Mouse (Mus musculus): ENCODE data around the gene Gm20696. TPM values are rescaled to one million over a fixed set of nuclear protein-coding genes. Genes with fewer than 3 reads are reported as not detected.

Gene Gm20696
- total RNA-seq (2012; rRNA removed) = 0.58 and 0.74 TPM in 2 replicates

DNA sequence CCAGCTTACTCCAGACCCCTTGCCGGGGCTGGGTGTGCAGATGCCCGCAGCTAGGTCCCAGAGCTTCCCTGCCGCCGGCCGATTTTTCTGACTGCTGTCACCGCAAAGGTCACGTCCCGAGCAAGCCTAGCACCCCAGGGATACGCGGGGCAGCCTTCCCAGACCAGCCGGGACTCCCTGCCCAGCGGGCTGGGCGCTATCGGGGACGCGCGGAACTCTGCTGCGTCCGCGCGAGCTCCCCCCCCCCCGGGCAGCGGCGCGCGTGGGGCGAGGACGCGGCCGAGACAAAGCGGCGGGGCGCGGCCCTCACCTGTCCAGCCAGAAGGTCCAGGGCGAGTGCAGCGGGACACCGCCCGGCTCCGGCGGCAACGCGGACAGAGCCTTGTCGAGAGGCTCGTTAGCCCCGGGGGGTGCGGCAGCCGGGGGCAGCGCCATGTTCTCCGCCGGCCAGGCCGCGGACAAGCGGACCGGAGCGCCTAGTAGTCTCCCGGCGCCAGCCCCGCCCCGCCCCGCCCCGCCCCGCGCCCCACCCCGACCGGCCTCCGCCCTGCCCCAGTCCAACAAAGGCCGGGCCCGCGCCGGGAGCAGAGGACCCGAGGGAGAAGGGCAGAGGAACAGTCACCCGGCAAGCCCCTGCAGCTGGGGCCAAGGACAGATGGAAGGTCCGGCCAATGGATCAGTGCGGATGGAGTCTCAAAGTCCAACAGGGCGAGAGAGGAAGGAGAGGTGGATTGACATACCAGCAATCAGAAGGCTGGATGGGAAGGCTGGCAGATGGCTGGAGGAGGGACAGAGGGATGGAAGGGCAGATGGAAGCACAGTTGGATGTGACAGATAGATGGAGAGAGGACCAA lies at the start of gene Gm20696, which contains the start of gene Eif4e3:
Gm20696 (minus strand) TSS at position 480 of the 854 bp plus-strand sequence.
Eif4e3 (minus strand) TSS at position 454 of the 854 bp plus-strand sequence.
- no peak for DNase-seq (ENCODE audit: low read depth, low spot score)
- in situ Hi-C loops (cut with MboI; ENCODE audit: low sequenced_read_pairs in 2 of 2, unreplicated experiment in 2 of 2) = no loop called here
- H3K27ac ChIP-seq (ENCODE audit: insufficient read depth, low read depth, low read length, poor library complexity, severe bottlenecking) = no peak within 1 kb of the TSS
- H3K9me3 ChIP-seq (ENCODE audit: control insufficient read depth, insufficient read depth, low read depth, low read length) = no peaks in the 10 kb centered on the region
- peak within 1 kb of the TSS; percentile 64 to 79 for H3K4me3 ChIP-seq (ENCODE audit: insufficient read depth in 1 of 2, low read depth in 1 of 2, low read length in 2 of 2, poor library complexity in 1 of 2, severe bottlenecking in 1 of 2)
- peak within 1 kb of the TSS; percentile 59; the same call in 1 of the 2 replicates for H3K9ac ChIP-seq (ENCODE audit: insufficient read depth, low read depth, low read length, poor library complexity, severe bottlenecking)
- no peaks in the 10 kb centered on the region for H3K36me3 ChIP-seq (ENCODE audit: control insufficient read depth, insufficient read depth, low read length, poor library complexity, severe bottlenecking)
- TF ChIP-seq CHD2 (IDR thresholded peaks at IDR 0.05; ENCODE audit: low read depth, low read length) = no peak
- no peak for TF ChIP-seq MAFK (IDR thresholded peaks at IDR 0.05; ENCODE audit: insufficient read depth, low read depth, low read length)
- no peak for TF ChIP-seq HCFC1 (IDR thresholded peaks at IDR 0.05; ENCODE audit: borderline replicate concordance, insufficient read depth, low read length)
- TF ChIP-seq ZC3H11A (IDR thresholded peaks at IDR 0.05; ENCODE audit: borderline replicate concordance, low read depth, low read length) = no peak
- TF ChIP-seq ZNF384 (IDR thresholded peaks at IDR 0.05; ENCODE audit: low read depth, low read length) = no peak
- peaks cover 0 to 2% of the 10 kb centered on the region in 2 experiments; a peak in 1 of 4 replicates for H3K4me1 ChIP-seq (ENCODE audit: control insufficient read depth in 2 of 2, insufficient read depth in 2 of 2, low read length in 2 of 2, poor library complexity in 1 of 2)

DNA sequence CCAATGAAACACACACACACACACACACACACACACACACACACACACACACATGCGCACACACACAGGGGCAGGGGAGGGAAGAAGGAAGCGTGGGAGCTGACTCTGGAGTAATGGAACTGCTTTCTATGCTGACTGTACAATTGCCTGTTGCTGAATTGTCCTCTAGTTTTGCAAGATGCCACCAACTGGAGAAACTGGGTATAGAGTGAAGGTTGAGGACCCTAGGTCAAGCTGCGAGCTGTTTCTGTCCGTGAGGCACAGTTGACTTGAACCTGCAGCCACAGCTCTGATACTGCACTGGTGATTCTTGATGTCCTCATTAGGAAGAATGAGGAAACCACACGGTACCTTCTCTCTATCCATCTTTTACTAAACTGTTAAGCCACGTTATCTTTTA lies 49.3 kb upstream of the Gm20696 start:
- Histone ChIP-seq H3K9ac (ENCODE audit: insufficient read depth, low read depth, low read length, poor library complexity, severe bottlenecking) (no peak overlapping the region), H3K36me3 (ENCODE audit: control insufficient read depth, insufficient read depth, low read length, poor library complexity, severe bottlenecking) (no peaks in the 10 kb centered on the region), H3K4me1 (ENCODE audit: control insufficient read depth in 2 of 2, insufficient read depth in 2 of 2, low read length in 2 of 2, poor library complexity in 1 of 2) (peaks cover 1 to 6% of the 10 kb centered on the region in 2 experiments; a peak in 2 of 4 replicates), H3K4me3 (ENCODE audit: insufficient read depth in 1 of 2, low read depth in 1 of 2, low read length in 2 of 2, poor library complexity in 1 of 2, severe bottlenecking in 1 of 2) (no peak overlapping the region), H3K27ac (ENCODE audit: insufficient read depth, low read depth, low read length, poor library complexity, severe bottlenecking) (no peak overlapping the region), H3K9me3 (ENCODE audit: control insufficient read depth, insufficient read depth, low read depth, low read length) (no peaks in the 10 kb centered on the region)
- DNase-seq (ENCODE audit: low read depth, low spot score) = no peak
- in situ Hi-C loops (cut with MboI; ENCODE audit: low sequenced_read_pairs in 2 of 2, unreplicated experiment in 2 of 2) = no loop called here
- TF ChIP-seq ZC3H11A (IDR thresholded peaks at IDR 0.05; ENCODE audit: borderline replicate concordance, low read depth, low read length) (no peak), ZNF384 (IDR thresholded peaks at IDR 0.05; ENCODE audit: low read depth, low read length) (no peak), MAFK (IDR thresholded peaks at IDR 0.05; ENCODE audit: insufficient read depth, low read depth, low read length) (no peak), HCFC1 (IDR thresholded peaks at IDR 0.05; ENCODE audit: borderline replicate concordance, insufficient read depth, low read length) (no peak), CHD2 (IDR thresholded peaks at IDR 0.05; ENCODE audit: low read depth, low read length) (no peak)

DNA sequence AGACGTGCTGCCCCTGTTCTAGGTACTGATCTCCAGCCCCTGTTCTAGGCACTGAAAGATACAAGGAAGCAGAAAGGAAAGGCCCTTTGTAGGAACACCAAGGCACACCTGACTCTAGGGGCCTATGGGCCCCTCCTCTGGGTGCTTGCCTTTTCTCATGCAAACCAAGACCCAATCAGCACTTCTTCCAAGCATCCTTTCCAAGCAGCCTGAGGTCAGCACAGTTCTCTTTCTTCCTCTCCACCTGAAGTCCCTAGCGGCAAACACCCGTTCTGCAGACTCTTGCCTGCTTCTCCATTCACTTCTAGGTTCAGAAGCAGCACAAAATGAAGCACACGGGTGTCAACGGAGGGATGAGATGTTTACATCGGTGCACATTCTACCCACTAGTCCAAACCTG lies 48.6 kb upstream of the Gm20696 start:
- in situ Hi-C loops (cut with MboI; ENCODE audit: low sequenced_read_pairs in 2 of 2, unreplicated experiment in 2 of 2) = no loop called here
- H3K4me1 ChIP-seq (ENCODE audit: control insufficient read depth in 2 of 2, insufficient read depth in 2 of 2, low read length in 2 of 2, poor library complexity in 1 of 2) = peaks cover 1 to 6% of the 10 kb centered on the region in 2 experiments; a peak in 2 of 4 replicates
- DNase-seq (ENCODE audit: low read depth, low spot score) = no peak
- H3K27ac ChIP-seq (ENCODE audit: insufficient read depth, low read depth, low read length, poor library complexity, severe bottlenecking) = no peak overlapping the region
- no peak overlapping the region for H3K4me3 ChIP-seq (ENCODE audit: insufficient read depth in 1 of 2, low read depth in 1 of 2, low read length in 2 of 2, poor library complexity in 1 of 2, severe bottlenecking in 1 of 2)
- TF ChIP-seq MAFK (IDR thresholded peaks at IDR 0.05; ENCODE audit: insufficient read depth, low read depth, low read length) (no peak), ZC3H11A (IDR thresholded peaks at IDR 0.05; ENCODE audit: borderline replicate concordance, low read depth, low read length) (no peak), CHD2 (IDR thresholded peaks at IDR 0.05; ENCODE audit: low read depth, low read length) (no peak), ZNF384 (IDR thresholded peaks at IDR 0.05; ENCODE audit: low read depth, low read length) (no peak), HCFC1 (IDR thresholded peaks at IDR 0.05; ENCODE audit: borderline replicate concordance, insufficient read depth, low read length) (no peak)
- H3K9me3 ChIP-seq (ENCODE audit: control insufficient read depth, insufficient read depth, low read depth, low read length) = no peaks in the 10 kb centered on the region
- no peak overlapping the region for H3K9ac ChIP-seq (ENCODE audit: insufficient read depth, low read depth, low read length, poor library complexity, severe bottlenecking)
- no peaks in the 10 kb centered on the region for H3K36me3 ChIP-seq (ENCODE audit: control insufficient read depth, insufficient read depth, low read length, poor library complexity, severe bottlenecking)

DNA sequence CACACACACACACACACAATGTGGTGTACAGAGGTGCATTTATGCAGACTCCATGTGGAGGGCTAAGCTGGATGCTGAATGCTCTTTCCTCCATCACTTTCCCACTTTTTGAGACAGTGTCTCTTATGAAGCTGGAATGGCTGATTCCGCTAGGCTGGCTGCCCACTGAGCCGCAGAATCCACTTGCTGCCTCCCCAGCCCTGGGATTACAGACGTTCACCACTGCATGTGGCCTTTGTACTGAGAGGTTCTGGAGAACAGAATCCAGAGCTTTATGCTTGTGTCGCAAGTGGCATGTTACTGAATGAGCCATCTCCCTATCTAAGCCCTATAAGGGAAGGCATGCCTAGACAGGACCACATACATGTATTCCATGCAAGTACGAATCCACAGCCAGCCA lies 46.7 kb upstream of the Gm20696 start:
- H3K4me1 ChIP-seq (ENCODE audit: control insufficient read depth in 2 of 2, insufficient read depth in 2 of 2, low read length in 2 of 2, poor library complexity in 1 of 2) = peaks cover 1 to 6% of the 10 kb centered on the region in 2 experiments; a peak in 2 of 4 replicates
- H3K4me3 ChIP-seq (ENCODE audit: insufficient read depth in 1 of 2, low read depth in 1 of 2, low read length in 2 of 2, poor library complexity in 1 of 2, severe bottlenecking in 1 of 2) = no peak overlapping the region
- no peaks in the 10 kb centered on the region for H3K9me3 ChIP-seq (ENCODE audit: control insufficient read depth, insufficient read depth, low read depth, low read length)
- H3K36me3 ChIP-seq (ENCODE audit: control insufficient read depth, insufficient read depth, low read length, poor library complexity, severe bottlenecking) = no peaks in the 10 kb centered on the region
- no peak for TF ChIP-seq ZC3H11A (IDR thresholded peaks at IDR 0.05; ENCODE audit: borderline replicate concordance, low read depth, low read length)
- no peak for TF ChIP-seq CHD2 (IDR thresholded peaks at IDR 0.05; ENCODE audit: low read depth, low read length)
- TF ChIP-seq MAFK (IDR thresholded peaks at IDR 0.05; ENCODE audit: insufficient read depth, low read depth, low read length) = no peak
- no peak for TF ChIP-seq HCFC1 (IDR thresholded peaks at IDR 0.05; ENCODE audit: borderline replicate concordance, insufficient read depth, low read length)
- TF ChIP-seq ZNF384 (IDR thresholded peaks at IDR 0.05; ENCODE audit: low read depth, low read length) = no peak
- no peak for DNase-seq (ENCODE audit: low read depth, low spot score)
- in situ Hi-C loops (cut with MboI; ENCODE audit: low sequenced_read_pairs in 2 of 2, unreplicated experiment in 2 of 2) = no loop called here
- no peak overlapping the region for H3K9ac ChIP-seq (ENCODE audit: insufficient read depth, low read depth, low read length, poor library complexity, severe bottlenecking)
- no peak overlapping the region for H3K27ac ChIP-seq (ENCODE audit: insufficient read depth, low read depth, low read length, poor library complexity, severe bottlenecking)
